Mouse (Mus musculus) CH12F3 (cell line): ENCODE results near the gene Chic2.

ENCODE experiments used
- in situ Hi-C: fragments of 300-500 bp; cut with MboI; formaldehyde crosslinking; loops from 2 replicates; pipeline ENCODE4 v1.14.3; 2020; ENCODE audit warnings: low sequenced_read_pairs

The Chic2 gene

GRCm38 (mm10) chr5:75067125-75067756, 22.7 kb upstream of the Chic2 start:
- in situ Hi-C loops = no loop called here

GRCm38 (mm10) chr5:75066715-75067114, 22.1 kb upstream of the Chic2 start:
- in situ Hi-C loops = no loop called here

GRCm38 (mm10) chr5:75063177-75063576, 18.6 kb upstream of the Chic2 start:
- in situ Hi-C loops = no loop called here

GRCm38 (mm10) chr5:75051109-75051508, 6.5 kb upstream of the Chic2 start:
- in situ Hi-C loops = no loop called here

GRCm38 (mm10) chr5:75046681-75047321, 2.2 kb upstream of the Chic2 start:
- in situ Hi-C loops = no loop called here

GRCm38 (mm10) chr5:75045371-75045770, 797 bp upstream of the Chic2 start:
- in situ Hi-C loops = no loop called here

- in situ Hi-C loops = no loop called here
These were observed 813 bp downstream of the Chic2 start for GRCm38 (mm10) chr5:75043621-75044301.

- in situ Hi-C loops = no loop called here
These were observed 1.5 kb downstream of the Chic2 start for GRCm38 (mm10) chr5:75043011-75043445.

GRCm38 (mm10) chr5:75039307-75039706, 5.3 kb downstream of the Chic2 start:
- in situ Hi-C loops = no loop called here

GRCm38 (mm10) chr5:75035475-75035874, 9.1 kb downstream of the Chic2 start:
- in situ Hi-C loops = no loop called here

GRCm38 (mm10) chr5:75014768-75015167, 29.8 kb downstream of the Chic2 start:
- in situ Hi-C loops = no loop called here

GRCm38 (mm10) chr5:75012771-75013421, 31.7 kb downstream of the Chic2 start:
- in situ Hi-C loops = no loop called here

GRCm38 (mm10) chr5:75011985-75012738, 32.4 kb downstream of the Chic2 start:
- in situ Hi-C loops = no loop called here

- in situ Hi-C loops = no loop called here
These were observed 39.8 kb downstream of the Chic2 start for GRCm38 (mm10) chr5:75004755-75005154.

- in situ Hi-C loops = no loop called here
These were observed 42.5 kb downstream of the Chic2 start for GRCm38 (mm10) chr5:75002109-75002508.

GRCm38 (mm10) chr5:74998716-74999512, 45.7 kb downstream of the Chic2 start:
- in situ Hi-C loops = no loop called here

GRCm38 (mm10) chr5:74994947-74995346, 49.6 kb downstream of the Chic2 start:
- in situ Hi-C loops = no loop called here

- in situ Hi-C loops = no loop called here
These were observed 60.5 kb downstream of the Chic2 start for GRCm38 (mm10) chr5:74984101-74984500.

GRCm38 (mm10) chr5:74980574-74980973, 64.0 kb downstream of the Chic2 start:
- in situ Hi-C loops = no loop called here

GRCm38 (mm10) chr5:74980154-74980553, 64.4 kb downstream of the Chic2 start:
- in situ Hi-C loops = no loop called here
